Mouse (Mus musculus): ENCODE results near the gene Phf14. TPM values are rescaled to one million over a fixed set of nuclear protein-coding genes. Genes with fewer than 3 reads are reported as not detected.
"Not testable (repeated sequence)": the region's sequence is repeated elsewhere in the genome, so short reads cannot be mapped to it uniquely, and the experiment has no call there.

The Phf14 gene
- 10 to 100 TPM; 63.5 to 69.5 TPM for total RNA-seq (2021)

DNA sequence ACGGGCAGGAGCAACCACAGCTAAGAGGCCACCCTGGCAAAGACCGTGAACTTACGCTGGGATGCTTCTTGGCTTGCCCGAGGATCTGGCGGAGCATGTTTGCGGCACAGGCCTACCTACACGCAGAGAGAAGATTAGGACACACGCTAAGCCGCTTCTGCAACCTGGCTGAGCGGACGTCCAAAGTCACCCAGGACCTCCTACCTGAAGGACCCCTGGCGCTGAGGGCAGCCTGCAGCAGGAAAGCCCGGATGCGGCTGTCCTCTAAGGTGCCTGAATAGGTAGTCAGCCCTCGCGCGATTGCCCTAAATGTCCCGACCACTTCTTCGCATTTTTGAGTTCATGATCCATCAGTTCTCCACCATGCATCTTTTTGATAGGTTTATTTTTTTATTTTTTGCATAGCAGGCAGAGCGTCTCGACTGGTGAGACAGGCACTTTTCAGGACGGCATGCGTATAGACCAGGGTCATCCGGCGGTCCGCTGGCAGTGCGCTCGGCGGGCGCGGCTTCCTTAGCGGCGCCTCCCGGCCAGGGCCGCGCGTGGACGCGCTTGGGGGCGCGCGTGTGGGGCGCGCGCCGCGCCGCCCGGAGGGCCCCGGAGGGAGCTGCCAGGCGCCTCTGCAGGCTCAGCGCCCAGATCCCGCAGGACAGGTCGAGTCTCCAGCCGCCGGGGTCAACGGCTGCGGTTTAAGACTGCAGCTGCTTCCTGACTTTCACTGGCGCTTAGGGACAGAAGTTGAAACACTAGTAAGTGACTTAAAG lies at the start of gene Phf14, which contains the start of gene Ndufa4:
Gene Phf14, plus strand, starts transcription at position 541 of the 764 bp plus-strand sequence.
Gene Ndufa4, minus strand, starts transcription at position 229 of the 764 bp plus-strand sequence.
- DNase-seq: peak; percentile 93

DNA sequence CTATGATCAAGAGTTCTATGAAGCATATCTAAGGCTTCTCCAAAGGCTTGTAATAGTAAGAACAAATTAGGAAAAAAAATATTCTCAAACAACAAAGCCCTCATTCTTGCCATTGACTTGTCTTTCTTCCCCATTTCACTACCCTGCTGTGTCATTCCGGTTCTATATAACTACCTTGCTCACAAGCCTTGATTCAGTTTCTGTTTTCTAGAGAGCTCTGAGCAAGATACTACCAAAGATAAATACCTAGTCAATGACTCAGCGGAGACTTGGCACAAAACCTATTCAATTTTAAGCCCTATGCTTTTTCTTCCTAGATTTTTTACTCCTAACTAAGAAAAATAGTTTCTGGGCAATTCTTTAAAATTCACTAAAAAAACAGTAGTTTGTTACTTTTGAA lies 32.2 kb upstream of the Phf14 start:
- not testable (repeated sequence) for DNase-seq

DNA sequence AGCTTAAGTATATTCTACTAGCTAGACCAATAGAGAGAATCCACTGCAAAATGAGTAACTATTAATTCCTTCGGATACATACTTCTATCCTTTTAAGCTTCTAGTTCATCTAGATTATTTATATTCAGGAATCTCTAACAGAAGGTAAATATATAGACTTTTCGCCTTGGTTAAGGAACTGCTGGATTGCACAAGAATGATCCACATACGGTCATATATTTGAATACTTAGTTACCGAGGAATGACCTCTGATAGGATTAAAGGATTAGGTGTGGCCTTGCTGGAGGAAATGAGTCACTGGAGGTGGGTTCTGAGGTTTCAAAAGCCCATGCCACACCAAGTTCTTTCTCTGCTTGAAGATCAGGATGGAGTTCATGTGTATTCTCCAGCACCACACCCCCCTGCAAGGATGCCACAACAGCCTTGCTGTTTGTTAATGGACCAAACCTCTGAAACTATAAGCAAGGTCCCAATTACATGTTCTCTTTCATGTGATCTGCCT lies 6.7 kb upstream of the Phf14 start:
- no peak for DNase-seq

DNA sequence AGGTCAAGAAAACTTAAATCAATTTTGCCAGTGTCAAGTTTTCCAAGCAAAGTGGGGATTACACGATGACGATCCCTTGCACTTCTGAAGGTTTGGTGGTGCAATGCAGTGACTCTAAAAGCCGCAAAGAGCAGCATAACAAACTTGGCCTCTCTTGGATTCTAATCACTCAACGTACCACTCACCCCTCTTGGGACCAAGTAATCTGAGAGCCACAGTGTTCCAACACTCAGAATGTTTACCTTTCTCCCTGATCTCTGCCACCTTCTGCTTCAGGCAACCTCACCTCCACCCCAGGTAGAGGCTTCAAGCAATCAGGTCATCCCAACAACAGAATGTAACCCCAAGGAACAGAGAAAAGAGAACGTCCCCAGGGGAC lies 730 bp upstream of the Phf14 start:
- DNase-seq: no peak

DNA sequence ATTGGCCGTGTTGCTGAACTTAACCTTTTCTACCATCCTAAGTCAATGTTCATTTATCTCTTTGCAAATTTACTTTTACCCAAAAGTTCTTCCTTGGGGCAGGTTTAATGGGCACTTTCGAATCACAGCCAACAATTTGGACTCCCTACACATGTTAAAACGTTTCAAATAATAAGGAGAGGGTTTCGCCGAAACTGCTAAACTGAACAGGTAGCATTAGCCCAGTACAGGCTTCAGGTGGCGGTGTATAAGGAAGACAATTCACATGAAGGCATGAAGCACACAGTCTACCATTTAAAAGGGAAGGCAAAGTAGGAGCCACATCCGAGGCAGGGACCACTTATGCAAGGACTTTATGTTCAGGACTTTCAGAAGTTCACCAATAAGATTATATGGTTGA lies 561 bp downstream of the Phf14 start:
- DNase-seq: no peak

DNA sequence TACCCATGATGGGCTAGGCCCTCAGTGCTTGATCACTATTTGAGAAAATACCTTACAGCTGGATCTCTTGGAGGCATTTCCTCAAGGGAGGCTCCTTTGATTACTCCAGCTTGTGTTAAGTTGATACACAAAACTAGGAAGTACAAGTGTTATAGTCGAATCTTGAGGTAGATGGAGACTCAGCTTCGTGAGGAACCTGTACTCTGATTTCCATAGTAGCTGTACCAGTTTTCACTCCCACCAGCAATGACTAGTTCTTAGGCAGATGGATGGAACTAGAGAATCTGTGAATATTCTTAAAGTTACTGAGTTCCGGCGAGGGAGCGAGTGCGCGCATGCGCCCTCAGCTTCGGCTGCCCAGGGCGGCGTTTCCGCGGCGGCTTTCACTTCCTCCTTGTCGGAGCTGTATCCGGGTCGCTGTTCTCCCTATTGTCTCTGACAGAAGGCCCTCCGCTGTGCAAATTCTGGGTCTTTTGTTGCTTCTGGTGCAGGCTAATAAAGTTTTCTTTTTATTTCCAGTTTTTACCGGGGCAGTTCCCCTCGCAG lies 18.0 kb downstream of the Phf14 start:
- peak; percentile 92 for DNase-seq

DNA sequence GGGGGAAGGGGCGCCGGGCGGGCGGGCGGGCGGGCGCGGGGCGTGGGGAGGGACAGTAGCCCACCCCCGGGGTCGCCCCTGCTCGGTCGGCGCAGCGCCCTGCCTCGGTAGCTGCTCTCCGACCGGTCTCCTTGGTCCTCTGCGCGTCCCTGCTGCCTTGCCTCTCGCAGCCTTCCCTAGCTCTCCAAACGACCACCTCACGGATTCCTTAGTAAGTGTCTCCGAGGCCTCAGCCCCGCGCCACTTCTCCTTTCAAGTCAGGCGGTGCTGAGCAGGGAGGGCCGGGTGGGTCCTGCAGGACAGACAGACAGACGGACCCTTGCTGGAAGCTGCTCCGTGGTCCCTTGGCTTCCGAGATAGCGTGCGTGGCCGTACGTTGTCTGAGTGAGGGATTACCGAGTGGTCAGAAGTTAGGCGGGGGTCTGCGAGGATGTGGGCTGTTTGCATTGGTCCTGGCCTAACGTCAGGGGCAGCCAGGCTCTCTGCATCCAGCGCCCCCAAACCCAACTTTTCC lies 18.5 kb downstream of the Phf14 start:
- peak; percentile 48 for DNase-seq

DNA sequence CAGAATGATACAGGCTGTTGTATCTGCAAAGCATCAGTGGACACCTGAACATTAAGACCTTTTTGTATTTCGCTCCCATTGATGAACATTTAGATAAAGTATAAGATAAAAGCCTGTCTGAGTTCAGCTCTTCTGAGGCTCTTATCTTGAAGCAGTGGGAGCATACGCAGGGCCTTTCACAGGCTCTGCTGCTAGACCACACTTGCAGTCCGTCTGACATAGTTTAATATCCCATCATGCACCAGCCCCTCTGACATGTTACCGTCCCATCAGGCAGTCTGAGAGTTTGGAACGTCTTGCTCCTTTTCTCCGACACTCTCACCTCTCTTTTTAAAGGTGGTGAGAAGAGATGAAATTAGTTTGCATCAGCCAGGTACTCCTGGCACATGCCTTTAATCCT lies 19.9 kb downstream of the Phf14 start:
- no peak for DNase-seq

DNA sequence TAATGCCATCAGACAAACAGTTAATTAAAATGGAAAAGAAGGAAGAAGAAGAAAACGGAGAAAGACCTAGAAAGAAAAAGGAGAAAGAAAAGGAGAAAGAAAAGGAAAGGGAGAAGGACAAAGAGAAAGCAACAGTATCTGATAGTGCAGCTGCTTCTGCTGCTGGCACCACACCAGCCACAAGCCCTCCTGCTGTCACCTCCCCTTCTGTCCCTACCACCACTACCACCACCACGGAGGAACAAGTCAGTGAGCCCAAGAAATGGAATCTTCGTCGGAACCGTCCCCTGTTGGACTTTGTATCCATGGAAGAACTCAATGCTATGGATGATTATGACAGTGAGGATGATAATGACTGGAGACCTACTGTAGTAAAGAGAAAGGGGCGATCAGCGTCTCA lies 25.8 kb downstream of the Phf14 start:
- no peak for DNase-seq

DNA sequence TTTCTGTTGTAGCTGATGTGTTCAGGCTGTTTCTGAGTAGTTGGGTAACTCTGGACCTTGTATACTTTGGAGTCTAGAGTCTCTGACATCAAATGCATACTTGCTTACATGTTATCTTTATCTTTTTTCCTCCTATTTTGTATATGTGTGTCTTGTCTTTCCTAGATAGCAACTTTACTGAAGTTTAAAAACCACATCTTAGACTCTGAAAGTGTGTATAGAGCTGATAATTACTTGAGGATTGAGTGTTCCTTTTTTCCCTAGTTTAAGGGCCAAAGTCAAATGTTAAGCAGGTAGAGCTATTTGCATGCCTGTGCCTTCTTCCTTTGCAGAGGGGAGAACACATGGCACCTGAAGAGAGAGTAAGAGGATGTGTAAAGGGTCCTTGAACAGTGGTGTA lies 33.3 kb downstream of the Phf14 start:
- no peak for DNase-seq

DNA sequence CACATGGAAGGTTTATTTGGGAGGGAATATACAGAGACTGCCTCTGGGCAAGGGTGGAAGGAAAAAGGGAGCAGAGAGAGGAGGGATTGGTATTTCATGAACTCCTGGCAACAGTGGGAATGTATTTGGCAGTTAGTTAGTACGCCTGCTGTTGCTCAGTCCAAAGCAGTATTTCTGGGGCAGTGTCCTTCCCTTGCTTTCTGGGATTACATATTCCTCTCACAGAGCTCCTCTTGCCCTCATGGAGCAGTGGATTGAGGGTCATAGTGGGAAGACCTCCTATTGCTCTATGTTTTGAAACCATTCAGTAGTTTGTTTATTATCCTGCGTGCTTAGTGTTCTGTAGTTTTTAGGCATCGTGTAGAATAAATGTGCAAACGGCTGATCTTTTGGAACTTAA lies 34.5 kb downstream of the Phf14 start:
- no peak for DNase-seq

DNA sequence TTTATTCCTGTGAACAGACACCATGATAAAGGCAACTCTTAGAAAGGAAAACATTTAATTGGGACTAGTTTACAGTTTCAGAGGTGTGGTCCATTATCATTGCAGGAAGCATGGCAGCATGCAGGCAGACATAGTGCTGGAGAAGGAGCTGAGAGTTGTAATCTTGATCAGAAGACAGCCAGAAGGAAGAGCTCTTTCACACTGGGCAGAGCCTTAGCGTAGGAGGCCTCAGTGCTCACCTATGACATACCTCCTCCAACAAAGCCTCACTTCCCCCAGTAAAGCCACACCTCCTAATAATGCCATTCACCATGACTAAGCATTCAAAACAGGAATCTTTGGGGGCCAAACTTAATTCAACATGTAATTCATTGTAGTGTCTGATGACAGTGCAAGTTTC lies 40.5 kb downstream of the Phf14 start:
- DNase-seq: no peak

DNA sequence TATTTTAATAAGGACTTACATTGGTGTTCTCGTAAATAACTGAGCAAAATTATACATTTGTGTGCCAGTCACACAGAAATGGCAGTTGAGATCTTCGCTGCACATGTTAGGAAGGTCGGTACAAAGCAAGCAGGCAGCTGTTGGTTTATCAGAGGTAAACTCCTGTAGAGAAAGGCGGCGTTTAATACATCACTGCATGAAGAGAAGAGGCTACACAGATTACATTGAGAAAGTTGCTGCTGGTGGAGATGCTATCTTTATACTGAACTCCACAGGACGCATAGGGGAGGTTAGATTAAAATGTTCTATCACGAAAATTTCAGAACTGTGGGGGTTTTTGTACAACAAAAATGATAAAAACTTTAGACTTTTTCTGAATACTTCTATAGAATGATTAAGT lies 52.6 kb downstream of the Phf14 start:
- no peak for DNase-seq

DNA sequence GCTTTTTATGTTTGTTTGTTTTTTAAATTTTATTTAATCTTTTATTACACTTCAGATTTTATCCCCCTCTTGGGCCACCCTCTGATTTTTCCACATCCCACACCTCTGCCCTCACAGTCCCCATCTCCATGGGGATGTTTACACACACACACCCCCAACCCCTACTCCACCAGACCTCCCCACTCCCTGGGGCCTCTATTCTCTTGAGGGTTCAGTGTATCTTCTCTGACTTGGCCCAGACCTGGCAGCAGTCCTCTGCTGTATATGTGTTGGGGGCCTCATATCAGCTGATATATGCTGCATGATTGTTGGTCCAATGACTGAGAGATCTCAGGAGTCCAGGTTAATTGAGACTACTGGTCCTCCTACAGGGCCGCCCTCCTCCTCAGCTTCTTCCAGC lies 86.2 kb downstream of the Phf14 start:
- DNase-seq: no peak

DNA sequence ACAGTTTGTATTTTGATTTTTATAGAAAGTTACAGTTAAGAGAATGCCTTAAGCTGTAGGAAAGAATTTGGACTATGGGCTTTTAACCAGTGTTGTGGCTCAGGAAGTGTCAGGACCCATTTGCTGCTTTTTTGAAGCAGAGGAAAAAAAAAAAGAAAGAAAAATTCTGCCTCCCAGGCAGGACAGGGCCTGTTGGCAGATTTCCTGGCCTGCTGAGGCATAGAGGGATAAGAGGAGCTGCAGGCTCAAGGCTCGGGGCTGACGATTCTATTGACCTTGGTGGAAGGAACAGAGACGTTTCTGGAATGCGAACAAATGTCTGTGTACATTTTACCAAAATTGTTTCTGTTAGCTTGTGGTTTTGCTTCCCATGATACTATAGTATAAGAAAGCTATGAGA lies 91.0 kb downstream of the Phf14 start:
- DNase-seq: peak; percentile 12

DNA sequence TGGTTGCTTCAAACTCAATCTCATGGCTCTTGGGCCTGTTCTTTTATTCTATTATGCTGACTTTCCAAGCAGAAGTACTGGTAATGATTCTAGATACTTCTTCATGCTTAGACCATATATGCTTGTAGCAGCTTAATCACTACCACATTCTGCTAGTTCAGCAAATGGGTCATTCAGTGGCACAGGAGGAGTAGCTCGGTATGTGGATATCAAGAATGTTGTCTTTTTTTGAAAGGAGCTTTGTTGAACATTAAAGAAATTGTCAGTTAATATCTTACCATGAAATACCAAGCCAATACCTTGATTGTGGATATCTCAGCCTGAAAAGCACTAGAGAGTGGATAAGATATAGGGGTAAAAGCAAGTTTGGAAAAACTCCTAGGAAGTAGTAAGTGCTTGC lies 91.9 kb downstream of the Phf14 start:
- DNase-seq: no peak

DNA sequence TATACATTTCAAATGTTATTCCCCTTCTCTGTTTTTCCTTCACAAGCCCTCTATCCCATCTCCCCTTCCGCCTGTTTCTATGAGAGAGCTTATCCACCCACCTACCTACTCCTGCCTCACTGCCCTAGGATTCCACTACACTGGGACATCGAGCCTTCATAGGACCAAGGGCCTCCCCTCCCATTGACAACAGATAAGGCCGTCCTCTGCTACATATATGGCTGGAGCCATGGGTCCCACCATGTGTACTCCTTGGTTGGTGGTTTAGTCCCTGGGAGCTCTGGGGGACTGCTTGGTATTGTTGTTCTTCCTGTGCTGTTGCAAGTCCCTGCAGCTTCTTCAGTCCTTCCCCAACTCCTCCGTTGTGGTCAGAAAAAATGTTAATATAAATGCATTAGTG lies 97.8 kb downstream of the Phf14 start:
- no peak for DNase-seq

DNA sequence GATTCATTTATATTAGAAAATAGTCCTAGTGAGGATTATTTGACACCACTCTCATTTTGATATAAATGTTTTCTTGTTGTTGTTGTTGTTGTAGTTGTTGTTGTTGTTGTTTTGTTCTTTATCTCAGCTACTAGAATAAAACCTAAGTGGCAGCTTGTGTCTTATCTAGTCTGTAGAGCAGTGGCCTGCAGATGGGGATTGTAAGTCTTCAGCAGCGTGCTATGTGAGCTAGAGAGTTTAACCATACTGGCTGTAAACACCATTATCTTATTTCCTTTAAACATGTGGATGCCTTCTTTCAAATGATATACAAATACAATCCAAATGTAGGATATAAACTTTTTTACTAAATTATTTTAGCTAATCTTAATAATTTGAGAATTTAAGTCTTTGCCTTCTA lies 98.4 kb downstream of the Phf14 start:
- no peak for DNase-seq

DNA sequence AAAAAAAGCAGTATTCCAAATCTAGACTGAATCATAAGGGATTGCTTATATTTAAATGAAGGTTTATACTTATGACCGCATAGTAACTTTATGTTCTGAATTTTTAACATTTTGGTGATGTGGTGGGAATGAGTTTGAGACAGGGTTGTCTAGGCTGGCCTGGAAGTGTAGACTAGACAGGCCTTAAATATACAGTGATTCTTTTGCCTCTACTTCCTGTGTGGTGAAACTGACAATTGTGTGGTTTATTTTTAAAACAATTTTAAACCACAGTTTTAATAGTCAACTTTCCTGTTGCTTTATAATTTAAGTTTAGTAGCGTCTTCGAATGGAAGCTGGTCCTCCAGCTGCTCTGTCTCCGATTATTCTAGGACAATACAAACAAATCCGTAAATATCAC lies 104.5 kb downstream of the Phf14 start:
- no peak for DNase-seq

DNA sequence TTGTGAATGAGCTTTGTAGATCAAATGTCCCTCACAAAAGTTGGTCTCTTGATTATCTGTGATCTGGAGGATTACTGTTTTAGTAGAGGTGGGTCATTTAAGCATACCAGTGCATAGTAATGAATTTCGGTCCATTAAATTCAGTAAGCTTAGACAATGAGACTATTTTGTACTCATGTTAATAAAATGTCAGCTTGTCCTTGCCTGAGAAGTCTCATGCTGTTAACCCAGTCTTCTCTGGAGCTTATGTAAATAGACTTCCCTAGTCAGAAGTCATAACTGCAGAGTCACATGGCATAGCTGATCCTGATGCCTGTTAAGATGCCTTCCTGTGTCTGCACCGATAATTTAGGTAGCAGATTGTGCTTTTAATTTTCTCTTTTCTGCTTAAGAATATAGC lies 106.4 kb downstream of the Phf14 start:
- no peak for DNase-seq

DNA sequence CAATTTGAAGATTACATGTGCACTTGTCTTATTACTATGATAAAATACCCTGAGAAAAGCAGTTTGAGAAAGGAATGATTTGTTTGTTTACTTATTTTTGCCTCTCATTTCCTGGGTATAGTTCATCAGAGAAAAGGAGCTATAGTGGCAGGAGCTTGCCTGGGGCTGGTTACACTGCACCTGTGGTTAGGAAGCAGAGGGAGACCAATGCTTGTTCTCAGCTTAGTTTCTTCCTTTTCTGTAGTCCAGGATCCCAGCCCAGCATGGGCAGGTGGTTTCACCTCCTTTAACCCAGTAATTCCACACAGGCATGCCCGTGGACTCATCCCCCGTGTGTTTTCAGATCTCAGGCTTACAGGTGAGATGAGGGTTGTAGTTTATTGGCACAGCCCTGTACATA lies 107.1 kb downstream of the Phf14 start:
- DNase-seq: no peak

DNA sequence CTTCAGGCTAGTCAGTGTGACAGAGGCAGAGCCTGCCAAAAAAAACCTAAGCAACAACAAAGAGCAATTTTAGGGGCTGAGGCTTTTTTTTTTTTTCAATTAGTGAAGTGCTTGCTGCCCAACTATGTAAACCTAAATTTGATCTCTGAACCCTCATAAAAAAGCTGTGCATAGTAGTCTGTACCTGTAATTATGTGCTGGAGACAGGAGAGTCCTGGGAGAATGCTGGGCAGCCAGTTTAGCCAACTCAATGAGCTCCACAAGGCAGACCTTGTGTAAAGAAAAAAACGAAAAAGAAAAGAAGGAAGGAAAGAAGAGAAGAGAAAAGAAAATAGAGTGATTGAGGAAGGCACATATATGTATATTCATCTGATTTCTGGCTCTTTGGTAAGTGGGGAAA lies 112.1 kb downstream of the Phf14 start:
- no peak for DNase-seq

DNA sequence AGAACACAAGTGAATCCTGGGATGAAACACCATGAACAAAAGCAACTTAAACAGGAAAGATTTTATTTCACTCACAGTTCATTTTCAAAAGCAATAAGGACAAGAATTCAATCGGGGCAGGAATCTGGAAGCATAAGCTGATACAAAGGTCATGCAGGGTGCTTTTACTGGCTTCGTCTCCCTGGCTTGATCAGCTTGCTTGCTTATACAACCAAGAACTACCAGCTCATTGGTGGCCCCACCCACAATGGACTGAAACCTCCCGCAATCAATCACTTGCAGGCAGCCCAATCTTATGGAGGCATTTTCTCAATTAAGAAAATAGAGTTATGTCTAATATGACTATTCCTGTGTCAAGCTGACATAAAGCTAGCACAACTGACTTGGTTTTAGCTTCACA lies 112.5 kb downstream of the Phf14 start:
- DNase-seq: no peak

DNA sequence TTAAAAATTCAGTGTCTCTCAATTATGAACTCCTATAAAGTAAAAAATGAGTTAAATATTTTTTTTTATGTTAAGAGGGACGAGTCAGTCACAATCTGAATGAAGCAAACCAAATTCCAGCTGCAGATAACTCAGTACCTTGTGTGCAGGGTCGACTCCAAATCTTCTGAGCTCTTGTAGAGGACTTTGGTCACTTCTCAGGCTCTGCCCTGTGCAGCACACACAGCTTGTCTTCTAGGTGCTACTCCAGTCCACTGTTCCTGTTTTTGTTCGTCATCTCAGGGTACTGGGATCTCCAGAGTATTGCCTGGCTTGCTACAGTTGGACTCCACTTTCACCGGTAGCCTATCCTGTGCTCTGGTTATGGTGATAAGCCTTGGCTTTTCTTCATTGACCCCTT lies 113.1 kb downstream of the Phf14 start:
- DNase-seq: no peak
